Mouse (Mus musculus) thymus, adult 2 months (tissue): ENCODE measurements around the gene Larp7.

Experiments
- CTCF ChIP-seq: fragments of 200-500 bp; IDR thresholded peaks from 2 replicates; pipeline ENCODE4 v1.5.1; 2012; ENCODE audit warnings: mild to moderate bottlenecking, control low read depth, low read length, moderate library complexity, borderline replicate concordance; ENCODE audit not compliant: control insufficient read depth, poor library complexity, insufficient read depth; ENCODE audit errors: extremely low read depth
- POLR2A ChIP-seq: fragments of 200-500 bp; IDR thresholded peaks from 2 replicates; pipeline ENCODE4 v1.6.1; 2012; ENCODE audit warnings: mild to moderate bottlenecking, low read length, control low read depth, moderate library complexity; ENCODE audit not compliant: control insufficient read depth, poor library complexity, insufficient read depth; ENCODE audit errors: extremely low read depth

- TF ChIP-seq CTCF, result no peak
- no peak for TF ChIP-seq POLR2A
These were observed 23.3 kb downstream of the Larp7 start for GRCm38 (mm10) chr3:127529824-127530223.
